Mouse (Mus musculus) Patski (cell line): ENCODE data around the gene Ehbp1. TPM values are rescaled to one million over a fixed set of nuclear protein-coding genes. Genes with fewer than 3 reads are reported as not detected.

Experiments
- ATAC-seq: fragments of 100-300 bp; one replicate; pipeline ENCODE4 v1.8.0; 2021
- CTCF ChIA-PET: fragments of 350-600 bp; sonication (Branson Sonifier 250); formaldehyde crosslinking; loops from one replicate; lab custom pipeline; 2022; ENCODE audit warnings: inconsistent platforms; lab: Charles Lee
- POLR2A ChIA-PET: fragments of 350-600 bp; sonication (Branson Sonifier 250); formaldehyde crosslinking; loops from one replicate; lab custom pipeline; 2022; ENCODE audit warnings: antibody characterized with exemption, inconsistent platforms; lab: Charles Lee
- DNase-seq: peaks from one replicate; pipeline ENCODE4 v3.0.0-alpha.2; 2011; ENCODE audit warnings: low read depth, low spot score
- H3K27me3 ChIP-seq: fragments of 371-371 bp; one replicate; pipeline ENCODE4 v1.5.1; 2021
- CTCF ChIP-seq: fragments of 100-300 bp; IDR thresholded peaks from one replicate; pipeline ENCODE4 v1.5.1; 2021
- in situ Hi-C: fragments of 300-500 bp; cut with MboI; formaldehyde crosslinking; loops from 3 replicates; pipeline ENCODE4 v1.11.1; 2018; ENCODE audit warnings: low pct_unique_long_range_greater_than_20kb, mixed read lengths
- polyA plus RNA-seq: library from polyadenylated mRNA; unstranded; gene quantifications from one replicate; pipeline ENCODE4 v1.2.3, GENCODE M21; 2021

Ehbp1 gene
- polyA plus RNA-seq, 1 experiment from 2014 or later, result 13.5 TPM

GRCm38 (mm10) chr11:21974005-21974531 lies 368.0 kb downstream of the Ehbp1 start:
- POLR2A ChIA-PET, result no interaction called here
- peak; percentile 20 for TF ChIP-seq CTCF
- ATAC-seq, result peak; percentile 7
- DNase-seq, result no peak
- H3K27me3 ChIP-seq, result no peaks in the 10 kb centered on the region
- CTCF ChIA-PET, result interaction anchor here (0.8 to 1.4 kb wide), 4 partner anchors 8 to 233 kb away, joined by 3 read pairs; no protein-coding TSS in a partner anchor
- in situ Hi-C loops, result no loop called here

DNA sequence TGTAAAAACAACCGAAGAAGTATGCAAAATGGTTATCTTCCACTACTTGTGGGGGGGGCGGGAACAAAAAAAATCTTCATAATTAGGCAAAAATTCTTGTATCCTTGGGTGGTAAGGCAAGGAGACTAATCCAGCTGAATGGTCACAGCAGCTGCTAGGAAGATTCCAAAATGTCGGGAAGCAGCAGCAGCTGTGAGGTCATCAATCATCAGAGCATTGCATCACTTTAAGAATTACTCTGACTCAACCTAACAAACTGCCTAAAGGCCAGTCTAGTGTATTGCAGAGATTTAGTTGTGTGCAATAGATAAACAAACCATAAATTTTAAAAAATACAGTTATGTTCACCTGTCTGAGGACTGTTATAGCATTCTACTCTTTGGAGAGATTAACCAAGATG lies 368.5 kb downstream of the Ehbp1 start:
- TF ChIP-seq CTCF, result no peak
- peak; percentile 83 for ATAC-seq
- peak; percentile 37 for DNase-seq
- ChIA-PET CTCF (interaction anchor here (0.8 to 1.2 kb wide), 3 partner anchors 9 to 233 kb away, joined by 3 read pairs; no protein-coding TSS in a partner anchor), POLR2A (no interaction called here)
- H3K27me3 ChIP-seq, result no peaks in the 10 kb centered on the region
- in situ Hi-C loops, result no loop called here

DNA sequence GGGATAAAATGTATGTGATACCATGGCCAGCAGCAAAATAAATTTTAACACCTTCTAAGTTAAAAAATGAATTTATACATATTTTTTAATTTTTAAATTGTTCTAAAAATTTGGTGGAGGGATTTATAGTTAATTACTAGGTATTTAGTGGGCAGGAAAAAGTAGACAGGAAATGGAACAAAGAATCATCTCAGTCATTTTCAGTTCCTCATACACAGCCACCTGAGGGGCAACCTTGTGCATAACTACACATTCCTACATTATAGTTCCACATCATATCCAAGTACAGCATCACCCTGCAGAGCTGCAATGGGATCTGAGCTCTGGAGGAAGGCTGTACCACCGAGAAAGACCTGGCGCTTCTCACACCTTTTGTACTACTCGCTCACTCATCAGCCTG lies 373.2 kb downstream of the Ehbp1 start:
- CTCF ChIA-PET, result interaction anchor here (1.2 kb wide), 1 partner anchor 20 kb away, joined by 3 read pairs; no protein-coding TSS in a partner anchor

More for the DNA sequence above, 373.2 kb downstream of the Ehbp1 start:
- no peak for DNase-seq
- POLR2A ChIA-PET, result no interaction called here
- ATAC-seq, result no peak
- in situ Hi-C loops, result no loop called here
- TF ChIP-seq CTCF, result no peak
- peaks cover 4% of the 10 kb centered on the region for H3K27me3 ChIP-seq

Other genes starting within 250 kb of the Ehbp1 start
- gene Tmem17, start 169.8 kb upstream of the Ehbp1 start, polyA plus RNA-seq, result 6.2 TPM